Mouse (Mus musculus) subcutaneous adipose tissue, adult 2 months (tissue): ENCODE data around the gene Cldn34c4. TPM values are rescaled to one million over a fixed set of nuclear protein-coding genes. Genes with fewer than 3 reads are reported as not detected.

Source experiments
- polyA plus RNA-seq: library from polyadenylated mRNA; depleted of rRNA; stranded (reverse); fragments of >200 nt; gene quantifications from 2 replicates; pipeline ENCODE4 v1.2.3, GENCODE M21; 2012; ENCODE audit warnings: low replicate concordance; rRNA removed

Cldn34c4 gene
- not detected in 2 replicates for polyA plus RNA-seq

GRCm38 (mm10) chrX:127736454-127736853 lies at the start of gene Cldn34c4:
Cldn34c4 (minus strand) TSS chrX:127736554.

